Mouse (Mus musculus) hindbrain, embryonic 14.5 days (tissue): ENCODE measurements at regions not wholly inside any gene's neighbourhood (a gene's known extent, or its start where the extent isn't known, plus 50 kb on each side); places are given as distances from the start of the nearest gene placed in this dataset.

Experiments
- ATAC-seq: fragments of 200-750 bp; cut with Nextera tagmentation; 2 replicates; pipeline ENCODE4 v1.8.0; 2017; ENCODE audit warnings: moderate number of reproducible peaks, mild to moderate bottlenecking, moderate TSS enrichment, moderate library complexity; ENCODE audit not compliant: low FRiP score
- DNase-seq: peaks from one replicate; pipeline ENCODE4 v3.0.0-alpha.2; 2015; ENCODE audit warnings: low spot score
- H3K27ac ChIP-seq: fragments of 300-500 bp; sonication (generic); 2 replicates; pipeline ENCODE4 v1.5.1; 2014; ENCODE audit warnings: mild to moderate bottlenecking, moderate library complexity
- H3K27me3 ChIP-seq: fragments of 300-500 bp; sonication (generic); 2 replicates; pipeline ENCODE4 v1.6.1; 2014; ENCODE audit warnings: mild to moderate bottlenecking, low read length, mixed read lengths; ENCODE audit not compliant: control insufficient read depth, insufficient read depth
- H3K36me3 ChIP-seq: fragments of 300-500 bp; sonication (generic); replicated peaks from 2 replicates; pipeline ENCODE4 v1.6.1; 2014; ENCODE audit not compliant: control insufficient read depth, insufficient read depth
- H3K4me1 ChIP-seq: fragments of 300-500 bp; sonication (generic); replicated peaks from 2 replicates; pipeline ENCODE4 v1.6.1; 2014; ENCODE audit warnings: antibody characterized with exemption, low read length, mixed read lengths; ENCODE audit not compliant: control insufficient read depth, insufficient read depth
- H3K4me2 ChIP-seq: fragments of 300-500 bp; sonication (generic); replicated peaks from 2 replicates; pipeline ENCODE4 v1.6.1; 2014; ENCODE audit warnings: mild to moderate bottlenecking, moderate library complexity
- H3K4me3 ChIP-seq: fragments of 300-500 bp; sonication (generic); replicated peaks from 2 replicates; pipeline ENCODE4 v1.5.1; 2014; ENCODE audit warnings: mild to moderate bottlenecking, low read length
- H3K9ac ChIP-seq: fragments of 300-500 bp; sonication (generic); 2 replicates; pipeline ENCODE4 v1.6.1; 2014
- H3K9me3 ChIP-seq: fragments of 300-500 bp; sonication (generic); 2 replicates; pipeline ENCODE4 v1.6.1; 2016; ENCODE audit warnings: low read length; ENCODE audit not compliant: control insufficient read depth
- WGBS: fragments of 180-500 bp; shearing (Covaris S2); extraction: QIAGEN DNeasy Blood & Tissue Kit; methylation state at CpG from one replicate; pipeline ENCODE4 v1.1.7; 2014; 5-methylcytosine and 5-hydroxymethylcytosine counted together

DNA sequence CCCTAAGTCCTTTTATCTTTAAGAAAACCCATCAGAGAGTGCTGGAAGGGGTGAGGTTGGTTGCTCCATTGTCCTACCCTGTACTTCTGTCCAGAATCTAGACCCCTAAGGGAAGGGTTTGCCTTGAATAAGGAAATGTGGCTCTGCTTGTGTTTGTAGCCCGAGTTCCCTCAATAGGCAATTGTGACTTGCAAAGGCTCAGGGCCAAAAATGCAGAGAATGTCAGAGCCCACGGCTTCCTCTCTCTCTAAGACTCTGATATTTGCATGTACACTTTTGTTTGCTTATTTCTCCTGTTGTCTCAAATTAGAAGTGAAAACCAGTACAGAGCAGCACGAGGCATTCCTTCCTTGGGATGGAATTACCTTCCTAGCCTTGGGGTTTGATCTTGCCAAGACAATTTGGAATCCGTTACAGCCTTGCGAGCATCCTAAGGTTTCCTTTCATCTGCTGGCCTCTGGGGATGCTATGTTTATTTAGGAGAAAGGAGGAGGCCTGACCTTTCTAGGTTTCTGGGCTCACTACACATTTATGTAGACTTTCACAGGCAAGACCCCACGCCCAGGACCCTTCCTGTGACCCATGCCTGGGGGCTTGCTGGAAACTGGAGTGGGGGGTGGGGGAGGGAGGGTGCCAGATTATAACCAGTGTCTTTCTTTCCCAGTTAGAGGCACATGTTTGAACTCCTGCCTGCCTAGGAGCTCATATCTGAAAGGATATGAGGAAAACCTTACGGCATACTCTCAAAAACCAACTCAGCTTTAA, 181.8 kb downstream of the Trim29 start:
- ATAC-seq = no peak
- DNase-seq = no peak
- WGBS = 50% methylated on average over 7 of the region's 7 CpGs

DNA sequence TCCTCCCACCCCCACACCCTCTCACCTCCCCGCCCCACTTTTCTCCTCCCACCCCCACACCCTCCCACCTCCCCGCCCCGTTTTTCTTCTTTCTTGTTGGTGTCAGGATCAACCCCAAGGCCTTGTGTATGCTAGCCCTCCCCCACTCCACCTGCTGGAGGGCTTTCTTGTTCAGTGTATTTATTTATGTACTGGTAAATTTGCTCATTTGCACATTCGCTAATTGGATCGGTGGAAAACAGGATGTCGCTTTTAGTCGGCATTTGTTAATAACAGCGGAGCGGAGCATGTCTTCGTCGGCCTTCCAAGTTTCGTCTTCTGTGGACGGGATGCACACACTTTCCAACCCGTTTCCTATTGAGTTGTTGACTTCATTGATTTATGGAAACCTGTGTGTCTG, 187.9 kb downstream of the Trim29 start:
- H3K9ac ChIP-seq = no peak overlapping the region
- no peak overlapping the region for H3K4me3 ChIP-seq
- no peaks in the 10 kb centered on the region for H3K4me1 ChIP-seq
- no peak for DNase-seq
- no peaks in the 10 kb centered on the region for H3K27me3 ChIP-seq
- no peak overlapping the region for H3K27ac ChIP-seq
- 74% methylated on average over 14 of the region's 14 CpGs for WGBS
- H3K36me3 ChIP-seq = no peaks in the 10 kb centered on the region
- no peaks in the 10 kb centered on the region for H3K9me3 ChIP-seq
- ATAC-seq = no peak
- no peak overlapping the region for H3K4me2 ChIP-seq

More for the DNA sequence above, 181.8 kb downstream of the Trim29 start:
- Histone ChIP-seq H3K36me3 (no peaks in the 10 kb centered on the region), H3K9ac (no peak overlapping the region), H3K9me3 (no peaks in the 10 kb centered on the region), H3K27ac (no peak overlapping the region), H3K4me2 (no peak overlapping the region), H3K4me1 (0 out of 2 replicates have a peak, but pooled peaks cover 7% of the 10 kb centered on the region), H3K4me3 (no peak overlapping the region), H3K27me3 (no peaks in the 10 kb centered on the region)

DNA sequence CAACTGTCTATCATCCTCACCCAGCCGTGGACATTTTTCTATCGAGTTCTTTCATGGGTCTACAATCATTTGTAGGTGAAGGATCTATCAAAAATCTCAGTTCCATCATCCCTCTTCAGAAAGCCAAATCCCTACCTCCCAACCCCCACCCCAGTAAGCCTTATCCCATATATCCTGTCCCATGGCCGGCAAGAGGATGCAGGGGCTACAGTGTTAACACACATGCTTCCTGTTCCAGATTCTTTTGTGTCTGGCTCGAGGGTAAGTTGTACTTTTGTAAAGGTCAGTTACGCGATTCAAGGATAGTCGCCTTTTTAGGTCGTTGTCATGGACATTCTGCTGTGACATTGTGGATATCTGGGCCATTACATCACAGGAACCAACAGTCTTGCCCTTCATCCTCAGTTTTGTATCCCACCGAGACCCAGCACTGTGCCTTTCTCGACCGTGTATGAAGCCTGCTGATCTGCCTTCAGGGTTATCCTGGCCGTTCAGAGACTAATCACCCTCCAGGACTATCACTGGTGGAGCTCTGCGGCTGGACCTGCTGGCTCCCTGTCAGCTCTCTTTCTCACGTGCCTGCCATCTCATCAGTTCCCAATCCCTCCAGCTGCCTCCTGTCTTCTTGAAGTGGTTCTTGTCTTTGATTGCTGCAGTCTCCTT, 193.8 kb downstream of the Trim29 start:
- no peak overlapping the region for H3K4me2 ChIP-seq
- peak overlapping the region; percentile 43; the same call in 1 of the 2 replicates for H3K27ac ChIP-seq
- H3K36me3 ChIP-seq = no peaks in the 10 kb centered on the region
- 62% methylated on average over 14 of the region's 14 CpGs for WGBS
- no peak overlapping the region for H3K9ac ChIP-seq
- H3K4me1 ChIP-seq = peaks cover 15% of the 10 kb centered on the region
- H3K4me3 ChIP-seq = no peak overlapping the region
- no peak for DNase-seq
- ATAC-seq = no peak
- H3K27me3 ChIP-seq = no peaks in the 10 kb centered on the region; the same call in 1 of the 2 replicates
- no peaks in the 10 kb centered on the region for H3K9me3 ChIP-seq

DNA sequence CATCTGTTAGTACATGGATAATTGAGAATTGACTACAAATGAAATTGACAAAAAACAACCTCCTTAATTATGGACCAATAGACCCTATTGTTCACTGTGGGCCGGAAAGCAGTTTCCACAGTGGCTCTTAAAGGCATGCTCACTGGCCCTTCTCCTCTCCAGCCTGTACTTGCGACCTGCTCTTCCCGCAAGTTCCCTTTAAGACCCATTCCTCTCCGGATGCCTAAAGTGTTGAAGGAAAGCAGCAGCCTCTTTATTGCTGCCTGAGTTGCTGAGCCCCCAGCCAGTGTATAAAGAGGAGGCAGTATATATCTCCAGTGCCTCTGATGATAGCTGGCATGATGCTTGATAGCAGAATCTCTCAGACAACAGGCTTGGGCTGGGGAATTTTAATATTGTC, 195.2 kb downstream of the Trim29 start:
- 22% methylated on average over 4 of the region's 4 CpGs for WGBS
- Histone ChIP-seq H3K4me1 (peaks cover 15% of the 10 kb centered on the region), H3K4me2 (no peak overlapping the region), H3K4me3 (no peak overlapping the region), H3K9ac (no peak overlapping the region), H3K36me3 (no peaks in the 10 kb centered on the region), H3K27ac (peak overlapping the region; percentile 43), H3K27me3 (no peaks in the 10 kb centered on the region; the same call in 1 of the 2 replicates), H3K9me3 (no peaks in the 10 kb centered on the region)
- ATAC-seq (peak; percentile 72), DNase-seq (no peak)

- H3K27me3 ChIP-seq = no peaks in the 10 kb centered on the region; the same call in 1 of the 2 replicates
- no peak overlapping the region for H3K4me3 ChIP-seq
- no peak for DNase-seq
- peak overlapping the region; percentile 43; the same call in 1 of the 2 replicates for H3K27ac ChIP-seq
- ATAC-seq = no peak
- 34% methylated on average over 6 of the region's 6 CpGs for WGBS
- no peaks in the 10 kb centered on the region for H3K36me3 ChIP-seq
- no peaks in the 10 kb centered on the region for H3K9me3 ChIP-seq
- peaks cover 15% of the 10 kb centered on the region for H3K4me1 ChIP-seq
- no peak overlapping the region for H3K9ac ChIP-seq
- no peak overlapping the region for H3K4me2 ChIP-seq
Measured at GRCm38 (mm10) chr9:43506276-43506675, 195.6 kb downstream of the Trim29 start.

- Histone ChIP-seq H3K27ac (no peak overlapping the region), H3K36me3 (no peaks in the 10 kb centered on the region), H3K27me3 (no peaks in the 10 kb centered on the region), H3K4me3 (no peak overlapping the region), H3K9ac (no peak overlapping the region), H3K4me1 (no peaks in the 10 kb centered on the region), H3K4me2 (no peak overlapping the region), H3K9me3 (no peaks in the 10 kb centered on the region)
- ATAC-seq (no peak), DNase-seq (no peak)
- WGBS = 30% methylated on average over 6 of the region's 6 CpGs
Measured at GRCm38 (mm10) chr9:43512806-43513205, 202.2 kb downstream of the Trim29 start.

- Histone ChIP-seq H3K4me2 (no peak overlapping the region), H3K4me1 (no peaks in the 10 kb centered on the region), H3K36me3 (no peaks in the 10 kb centered on the region), H3K27me3 (no peaks in the 10 kb centered on the region), H3K9me3 (no peaks in the 10 kb centered on the region), H3K9ac (no peak overlapping the region), H3K27ac (no peak overlapping the region), H3K4me3 (no peak overlapping the region)
- 84% methylated on average over 16 of the region's 16 CpGs for whole genome bisulfite sequencing
- DNase-seq (no peak), ATAC-seq (no peak)
Measured at GRCm38 (mm10) chr9:43514731-43515458, 204.2 kb downstream of the Trim29 start.

DNA sequence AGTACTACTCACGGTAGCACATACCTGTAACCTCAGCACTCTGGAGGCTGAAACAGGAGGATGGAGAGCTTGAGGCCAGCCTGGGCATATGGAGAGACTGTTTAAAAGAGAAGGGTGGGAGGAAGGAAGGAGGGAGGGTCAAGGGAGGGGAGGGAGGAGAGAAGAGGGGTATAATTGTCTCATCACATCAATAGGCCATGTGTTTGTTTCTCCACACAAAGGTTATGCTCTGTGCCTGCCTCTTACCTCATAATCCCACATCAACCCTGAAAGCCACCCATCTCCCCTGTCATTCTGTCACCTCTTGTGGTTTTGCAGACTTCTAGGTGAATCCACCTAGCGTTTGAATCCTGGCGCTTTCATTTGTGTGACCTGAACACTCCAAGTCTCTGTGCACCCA, 210.3 kb downstream of the Trim29 start:
- H3K4me2 ChIP-seq = no peak overlapping the region
- no peak overlapping the region for H3K27ac ChIP-seq
- no peaks in the 10 kb centered on the region for H3K9me3 ChIP-seq
- no peaks in the 10 kb centered on the region for H3K36me3 ChIP-seq
- H3K27me3 ChIP-seq = no peaks in the 10 kb centered on the region
- H3K4me3 ChIP-seq = no peak overlapping the region
- no peak overlapping the region for H3K9ac ChIP-seq
- ATAC-seq (no peak), DNase-seq (no peak)
- 93% methylated on average over 3 of the region's 3 CpGs for WGBS
- 0 out of 2 replicates have a peak, but pooled peaks cover 8% of the 10 kb centered on the region for H3K4me1 ChIP-seq

- no peak overlapping the region for H3K27ac ChIP-seq
- DNase-seq = peak; percentile 67
- 21% methylated on average over 4 of the region's 4 CpGs for WGBS
- 0 out of 2 replicates have a peak, but pooled peaks cover 8% of the 10 kb centered on the region for H3K4me1 ChIP-seq
- no peak overlapping the region for H3K9ac ChIP-seq
- no peak overlapping the region for H3K4me2 ChIP-seq
- no peaks in the 10 kb centered on the region for H3K9me3 ChIP-seq
- no peak overlapping the region for H3K4me3 ChIP-seq
- ATAC-seq = peak; percentile 70; the same call in 1 of the 2 replicates
- no peaks in the 10 kb centered on the region for H3K27me3 ChIP-seq
- no peaks in the 10 kb centered on the region for H3K36me3 ChIP-seq
Measured at GRCm38 (mm10) chr9:43524947-43525565, 214.4 kb downstream of the Trim29 start.
